Mouse (Mus musculus): ENCODE measurements around the gene Arl3.
"Not testable (repeated sequence)": the region's sequence is repeated elsewhere in the genome, so short reads cannot be mapped to it uniquely, and the experiment has no call there.

Gene Arl3

GRCm38 (mm10) chr19:46587823-46588508, 15.0 kb upstream of the Arl3 start:
- DNase-seq = peak; percentile 79

GRCm38 (mm10) chr19:46575196-46575595, 2.2 kb upstream of the Arl3 start:
- no peak for DNase-seq

GRCm38 (mm10) chr19:46573990-46574389, 992 bp upstream of the Arl3 start:
- no peak for DNase-seq

DNA sequence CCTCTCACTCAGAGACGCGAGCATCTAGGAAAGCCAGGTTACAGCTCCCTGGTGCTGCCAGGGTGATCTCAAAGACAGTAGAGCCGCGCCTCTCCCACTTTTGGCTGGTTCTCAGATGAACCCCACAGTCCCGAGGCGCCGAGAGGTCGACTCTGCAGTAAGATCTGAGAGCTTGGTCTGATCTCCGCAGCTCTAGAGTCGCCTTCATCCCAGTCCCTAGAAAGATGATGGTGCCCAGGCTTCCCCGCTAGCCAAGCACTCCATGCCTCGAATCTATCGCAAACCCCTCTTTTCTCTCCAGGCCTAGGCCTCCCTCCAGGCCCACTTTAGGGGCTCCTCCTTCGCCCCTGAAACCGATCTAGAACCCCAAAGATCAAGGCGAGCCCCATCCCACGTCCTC, 450 bp downstream of the Arl3 start:
- DNase-seq = no peak

DNA sequence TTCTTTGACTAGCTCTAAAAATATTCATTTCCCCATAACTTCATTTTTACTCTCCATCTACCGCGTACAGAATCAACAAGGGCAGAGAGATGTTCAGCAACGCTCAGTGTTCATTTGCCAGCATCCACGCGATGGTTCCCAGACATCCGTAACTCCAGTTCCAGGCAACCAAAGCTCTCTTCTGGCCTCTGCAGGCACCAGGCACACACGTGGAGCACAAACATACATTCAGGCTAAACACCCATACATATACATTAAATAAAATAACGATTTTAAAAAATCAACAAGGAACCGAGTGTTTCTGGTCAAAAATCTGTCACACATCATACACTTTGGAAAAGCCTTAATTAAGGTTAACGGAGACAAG, 1.1 kb downstream of the Arl3 start:
- no peak for DNase-seq

DNA sequence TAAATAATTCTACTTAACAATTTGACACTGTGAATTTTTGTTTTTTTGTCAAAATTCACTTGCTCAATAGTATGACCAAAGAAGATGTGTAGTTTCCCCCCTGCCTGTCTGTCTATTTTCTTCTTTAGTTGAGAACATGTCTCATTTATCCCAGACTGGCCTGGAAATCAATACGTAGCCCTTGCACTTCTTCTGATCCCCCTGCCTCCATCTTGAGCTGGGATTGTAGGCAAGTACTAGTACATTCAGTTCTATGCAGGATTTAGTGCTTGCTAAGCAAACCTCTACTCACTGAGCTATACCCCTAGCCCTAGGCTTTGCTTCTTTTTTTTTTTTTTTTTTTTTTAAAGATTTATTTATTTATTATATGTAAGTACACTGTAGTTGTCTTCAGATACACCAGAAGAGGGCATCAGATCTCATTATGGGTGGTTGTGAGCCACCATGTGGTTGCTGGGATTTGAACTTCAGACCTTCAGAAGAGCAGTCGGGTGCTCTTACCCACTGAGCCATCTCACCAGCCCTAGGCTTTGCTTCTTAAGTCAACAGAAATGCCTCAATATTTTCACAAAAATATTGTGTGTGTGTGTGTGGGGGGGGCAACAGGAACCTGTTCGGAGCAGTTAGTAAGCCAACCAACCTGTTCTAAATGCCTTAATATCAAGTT, 1.7 kb downstream of the Arl3 start:
- not testable (repeated sequence) for DNase-seq

- DNase-seq = no peak
These were observed 8.9 kb downstream of the Arl3 start for GRCm38 (mm10) chr19:46564043-46564462.

- no peak for DNase-seq
These were observed 9.4 kb downstream of the Arl3 start for GRCm38 (mm10) chr19:46563603-46564002.

DNA sequence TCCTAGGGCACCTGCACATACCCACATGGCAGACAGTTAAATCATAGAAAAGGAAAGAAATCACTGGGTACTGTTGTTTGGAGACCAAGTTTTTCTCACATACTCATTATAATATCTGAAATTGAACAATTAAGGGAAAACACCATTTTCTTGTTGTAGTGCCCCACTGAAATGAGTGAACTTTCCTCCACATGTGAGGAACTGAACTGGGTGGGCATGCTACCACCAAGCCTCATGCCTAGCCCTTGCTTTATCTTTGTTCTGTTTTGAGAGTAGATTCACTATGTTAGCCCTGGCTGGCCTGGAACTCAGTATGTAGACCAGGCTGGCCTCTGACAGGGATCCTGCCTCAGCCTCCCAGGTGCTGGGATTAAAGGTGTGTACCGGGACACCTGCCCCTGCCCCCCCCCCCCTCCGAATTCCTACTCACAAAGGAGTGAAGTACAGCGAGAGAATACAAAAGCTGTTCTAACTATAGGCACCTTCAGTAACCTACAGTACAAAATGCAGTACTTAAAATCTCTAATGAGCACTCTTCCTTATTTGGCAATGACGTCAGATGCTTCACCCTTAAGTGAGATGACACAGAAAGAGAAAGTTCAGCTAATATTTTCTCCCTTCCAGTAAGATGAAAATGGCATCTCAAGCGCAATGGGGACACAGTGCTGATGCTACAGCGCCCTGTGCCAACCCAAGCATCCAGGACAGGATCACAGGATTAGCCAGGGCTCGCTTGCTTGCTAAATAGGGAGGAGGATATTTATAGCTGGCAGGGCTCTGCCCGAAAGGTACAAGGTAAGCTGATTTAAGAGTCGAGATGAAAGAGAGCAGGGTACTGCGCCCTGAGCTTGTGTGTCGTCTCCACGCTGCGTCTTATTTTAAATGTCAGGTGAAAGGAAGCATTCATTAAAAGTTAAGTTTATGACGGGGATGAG, 10.2 kb downstream of the Arl3 start:
- no peak for DNase-seq

GRCm38 (mm10) chr19:46562132-46562531, 10.9 kb downstream of the Arl3 start:
- peak; percentile 19 for DNase-seq

DNA sequence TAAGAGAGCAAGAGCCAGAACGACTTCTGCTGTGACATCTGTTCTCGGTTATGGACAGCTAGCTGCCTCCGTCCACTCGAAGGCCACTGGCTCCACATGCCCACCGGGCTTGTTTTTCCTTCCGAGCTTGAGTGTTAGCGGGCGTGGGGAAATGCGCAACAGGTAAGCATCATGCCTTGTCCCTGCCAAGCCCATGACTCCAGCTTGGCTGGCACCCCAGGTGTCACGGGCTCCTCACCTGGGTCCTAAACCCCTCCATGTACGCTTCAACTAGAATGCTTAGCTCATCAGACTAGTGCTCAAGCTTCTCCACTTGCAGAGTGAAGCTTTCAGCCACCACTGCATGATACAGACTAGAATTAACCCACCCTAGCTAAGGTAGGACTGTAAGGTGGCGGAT, 14.4 kb downstream of the Arl3 start:
- no peak for DNase-seq

DNA sequence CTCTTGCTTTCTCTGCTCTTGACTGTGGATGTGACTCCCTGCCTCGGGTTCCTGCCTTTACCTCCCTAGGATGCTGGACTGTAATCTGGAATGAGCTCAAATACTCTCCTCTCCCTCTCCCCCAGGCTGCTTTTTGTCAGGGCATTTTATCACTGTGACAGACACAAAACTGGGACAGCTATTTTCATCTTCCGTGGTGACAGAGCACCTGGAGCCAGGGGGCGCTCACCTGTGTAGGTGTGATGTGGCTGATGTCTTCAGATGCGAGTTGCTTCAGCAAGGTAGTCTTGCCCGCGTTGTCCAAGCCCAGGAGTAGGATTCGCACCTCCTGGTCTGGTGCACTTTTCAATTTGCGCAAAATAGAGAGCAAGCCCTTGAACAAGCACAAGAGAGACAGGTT, 15.0 kb downstream of the Arl3 start:
- no peak for DNase-seq

DNA sequence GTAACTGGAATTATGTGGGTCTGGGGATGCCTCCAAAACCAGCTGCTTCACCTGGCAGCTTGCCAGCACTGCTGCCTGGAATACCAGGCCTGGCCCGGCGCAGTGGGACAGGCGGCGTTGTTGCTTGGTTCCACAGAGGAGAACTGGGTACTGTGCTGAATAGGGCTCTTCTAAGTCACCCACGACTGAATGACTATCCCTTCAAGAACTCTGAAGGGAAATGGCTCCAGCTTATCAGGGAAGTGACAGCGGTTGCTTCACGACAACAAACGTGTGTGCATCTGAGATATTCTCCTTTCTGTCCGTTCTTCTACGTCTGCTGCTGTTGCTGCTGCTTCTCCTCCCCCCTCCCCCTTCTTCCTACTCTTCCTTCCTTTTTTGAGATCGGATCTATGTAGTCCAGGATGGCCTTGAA, 19.4 kb downstream of the Arl3 start:
- DNase-seq = no peak

DNA sequence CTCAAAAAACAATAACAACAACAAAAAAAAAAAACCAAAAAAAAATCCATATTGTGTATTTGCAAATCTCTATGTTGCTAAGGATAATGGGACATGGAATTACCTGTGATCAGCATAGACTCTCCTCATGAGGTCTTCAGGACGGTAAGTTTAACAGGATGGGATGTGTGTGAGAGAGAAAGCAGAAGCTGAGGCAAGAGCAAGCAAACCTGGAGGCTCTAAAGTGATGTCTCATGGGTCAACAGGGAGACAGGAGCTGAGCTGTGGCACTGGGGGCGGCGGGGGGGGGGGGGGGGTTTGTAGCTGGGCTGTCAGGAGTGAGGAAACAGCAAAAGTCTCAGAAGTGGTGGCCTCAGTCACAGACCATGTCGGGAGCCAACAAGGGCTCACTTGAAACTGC, 20.5 kb downstream of the Arl3 start:
- no peak for DNase-seq

- no peak for DNase-seq
These were observed 22.6 kb downstream of the Arl3 start for GRCm38 (mm10) chr19:46550385-46550784.

DNA sequence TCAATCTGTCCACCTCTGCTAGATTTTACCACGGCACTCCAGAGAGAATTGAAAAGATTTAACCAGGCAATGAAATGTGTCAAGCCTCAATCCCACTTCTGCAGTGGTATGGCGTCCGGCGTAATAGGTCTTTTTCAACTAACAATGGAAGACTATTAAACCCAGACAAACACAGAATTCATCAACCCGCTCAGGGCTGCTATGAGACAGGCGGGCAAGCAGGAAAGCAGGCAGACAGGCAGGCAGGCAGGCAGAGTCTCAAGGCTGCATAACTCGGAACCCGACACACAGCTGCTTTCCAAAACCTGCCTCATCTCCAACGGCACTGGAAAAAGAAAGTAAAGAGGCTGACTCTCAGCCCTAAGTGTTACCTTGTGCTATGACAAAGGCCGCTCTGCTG, 24.9 kb downstream of the Arl3 start:
- no peak for DNase-seq

GRCm38 (mm10) chr19:46547565-46547964, 25.4 kb downstream of the Arl3 start:
- DNase-seq = no peak

- DNase-seq = no peak
These were observed 30.2 kb downstream of the Arl3 start for GRCm38 (mm10) chr19:46542750-46543149.

DNA sequence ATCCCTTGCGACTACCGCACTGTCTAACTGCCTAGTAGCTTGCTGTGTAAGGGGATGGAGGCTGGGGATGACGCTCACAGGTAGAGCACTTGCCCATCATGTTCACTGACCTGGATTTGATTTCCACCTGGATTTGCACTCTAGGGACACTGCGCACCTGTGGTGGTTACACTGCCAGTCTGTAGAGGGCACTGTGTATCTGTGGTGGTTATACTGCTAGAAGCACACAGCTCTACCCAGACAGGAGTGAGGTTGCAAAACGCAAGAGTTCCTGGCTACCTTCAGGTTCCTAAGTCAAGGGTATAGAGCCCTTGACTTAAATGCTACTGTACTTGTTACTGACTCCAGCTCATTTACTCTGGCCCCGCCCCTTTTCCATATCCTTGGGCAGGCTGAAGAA, 34.8 kb downstream of the Arl3 start:
- DNase-seq = no peak

DNA sequence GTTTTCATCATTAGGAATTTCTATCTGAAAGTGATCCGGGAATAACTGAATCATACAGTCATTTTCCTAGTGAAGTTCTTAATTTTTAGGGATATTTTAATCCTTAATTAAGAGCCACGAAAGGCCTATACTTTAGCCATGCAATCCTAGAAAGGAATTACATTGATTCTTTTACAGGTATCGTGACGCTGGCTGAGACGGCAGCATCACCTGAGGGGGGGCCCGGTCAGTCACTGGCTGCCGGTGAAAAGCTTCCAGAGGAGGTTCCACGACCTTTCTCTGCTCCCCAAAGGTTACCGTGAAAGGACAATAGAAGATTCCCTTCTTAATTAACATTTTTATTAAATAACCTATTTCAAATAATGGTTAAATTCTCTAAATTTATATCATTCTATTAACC, 35.6 kb downstream of the Arl3 start:
- no peak for DNase-seq

DNA sequence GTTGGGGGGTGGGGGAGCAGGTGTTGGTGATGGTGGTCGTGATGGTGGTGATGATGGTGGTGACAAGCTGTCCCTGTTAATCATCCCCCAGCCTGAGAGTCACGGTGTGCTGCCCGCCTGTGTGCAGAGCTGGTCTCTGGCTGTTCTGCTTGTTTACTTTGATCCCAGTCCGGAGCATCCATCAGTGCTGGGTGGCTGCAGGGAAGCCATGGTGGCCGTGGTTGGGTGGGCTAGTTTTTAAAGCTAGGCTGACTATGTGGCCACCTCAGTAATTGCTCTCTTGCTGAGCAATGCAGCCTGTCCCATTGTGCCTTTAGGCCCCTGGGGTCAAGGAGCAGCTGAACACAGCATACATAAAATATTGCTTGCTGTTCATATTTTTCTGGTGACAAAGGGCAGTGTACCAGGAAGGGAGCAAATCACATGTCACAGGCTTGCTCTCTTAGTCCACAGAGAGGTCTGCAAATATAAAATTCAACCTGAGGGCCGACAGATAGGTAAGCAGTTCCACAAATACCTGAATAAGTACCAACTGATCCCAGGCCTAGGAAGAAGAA, 38.4 kb downstream of the Arl3 start:
- no peak for DNase-seq

GRCm38 (mm10) chr19:46533525-46533924, 39.5 kb downstream of the Arl3 start:
- no peak for DNase-seq

- DNase-seq = no peak
These were observed 39.9 kb downstream of the Arl3 start for GRCm38 (mm10) chr19:46533066-46533465.

All from right cerebral cortex, postnatal 25 days (tissue).